Mouse (Mus musculus): ENCODE measurements around the gene Wdr37.
"Not testable (repeated sequence)": the region's sequence is repeated elsewhere in the genome, so short reads cannot be mapped to it uniquely, and the experiment has no call there.

DNA sequence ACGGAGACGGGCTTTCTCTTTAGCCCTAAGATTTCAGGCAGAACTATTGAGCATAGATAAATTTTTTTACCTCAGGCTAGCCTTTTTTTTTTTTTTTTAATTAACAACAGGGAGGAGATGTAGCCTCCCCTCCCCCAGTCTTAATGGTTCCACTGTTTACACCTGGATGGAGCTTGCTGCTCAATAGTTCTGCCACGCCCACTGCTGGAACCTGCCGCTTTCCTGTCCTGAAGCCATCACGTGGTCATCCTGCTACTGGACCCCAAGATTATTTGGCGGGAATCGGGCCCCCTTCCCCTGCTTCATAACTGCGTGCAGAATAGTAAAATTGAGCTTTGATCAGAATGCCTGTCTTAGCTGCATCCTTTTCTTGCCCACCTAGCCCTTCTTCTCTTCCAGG, 42.2 kb upstream of the Wdr37 start:
- not testable (repeated sequence) for TF ChIP-seq MAFK (IDR thresholded peaks at IDR 0.05; ENCODE audit: insufficient read depth, low read depth, low read length); ZNF384 (IDR thresholded peaks at IDR 0.05; ENCODE audit: low read depth, low read length); HCFC1 (IDR thresholded peaks at IDR 0.05; ENCODE audit: borderline replicate concordance, insufficient read depth, low read length); CHD2 (IDR thresholded peaks at IDR 0.05; ENCODE audit: low read depth, low read length)
